Mouse (Mus musculus) right cerebral cortex, postnatal 10 days (tissue): ENCODE measurements around the gene Rint1.

Experiments used
- DNase-seq, 2 experiments: peaks; one replicate each; pipeline ENCODE4 v3.0.0; 2021; ENCODE audit warnings: low spot score in 2 of 2

Gene Rint1

GRCm38 (mm10) chr5:23864054-23864965 is 76.8 kb downstream of the Rint1 start:
- no peak for DNase-seq

GRCm38 (mm10) chr5:23865941-23866340 is 78.4 kb downstream of the Rint1 start:
- no peak for DNase-seq
